Mouse (Mus musculus) erythroblast, embryonic 14.5 days (primary cell): Measurements from ENCODE around the gene Col6a3. TPM values are rescaled to one million over a fixed set of nuclear protein-coding genes. Genes with fewer than 3 reads are reported as not detected.

ENCODE experiments used
- H3K27me3 ChIP-seq: 2 replicates; pipeline ENCODE4 v1.6.1; 2012; ENCODE audit warnings: inconsistent platforms; ENCODE audit not compliant: control insufficient read depth
- H3K36me3 ChIP-seq: 2 replicates; pipeline ENCODE4 v1.6.1; 2012; ENCODE audit warnings: mild to moderate bottlenecking, inconsistent platforms; ENCODE audit not compliant: control insufficient read depth
- H3K4me1 ChIP-seq: 2 replicates; pipeline ENCODE4 v1.6.1; 2012; ENCODE audit warnings: inconsistent platforms; ENCODE audit not compliant: control insufficient read depth
- H3K4me3 ChIP-seq: replicated peaks from 2 replicates; pipeline ENCODE3; 2012; ENCODE audit warnings: moderate library complexity, mild to moderate bottlenecking, inconsistent platforms
- H3K9me3 ChIP-seq: 2 replicates; pipeline ENCODE4 v1.6.1; 2012; ENCODE audit warnings: low read length, inconsistent platforms, mixed read lengths; ENCODE audit not compliant: control insufficient read depth
- GATA1 ChIP-seq: IDR thresholded peaks from 2 replicates; pipeline ENCODE4 v1.6.1; 2012; ENCODE audit warnings: low read length, inconsistent platforms, mixed read lengths
- TAL1 ChIP-seq: IDR thresholded peaks from 3 replicates; pipeline ENCODE4 v1.6.1; 2012; ENCODE audit warnings: low read length, inconsistent platforms, mixed read lengths
- polyA plus RNA-seq: library from polyadenylated mRNA; stranded (reverse); fragments of >175 nt; gene quantifications from 2 replicates; pipeline ENCODE4 v1.2.3, GENCODE M21; 2012

Gene Col6a3
- polyA plus RNA-seq, result 0.01 and 0.08 TPM in 2 replicates

DNA sequence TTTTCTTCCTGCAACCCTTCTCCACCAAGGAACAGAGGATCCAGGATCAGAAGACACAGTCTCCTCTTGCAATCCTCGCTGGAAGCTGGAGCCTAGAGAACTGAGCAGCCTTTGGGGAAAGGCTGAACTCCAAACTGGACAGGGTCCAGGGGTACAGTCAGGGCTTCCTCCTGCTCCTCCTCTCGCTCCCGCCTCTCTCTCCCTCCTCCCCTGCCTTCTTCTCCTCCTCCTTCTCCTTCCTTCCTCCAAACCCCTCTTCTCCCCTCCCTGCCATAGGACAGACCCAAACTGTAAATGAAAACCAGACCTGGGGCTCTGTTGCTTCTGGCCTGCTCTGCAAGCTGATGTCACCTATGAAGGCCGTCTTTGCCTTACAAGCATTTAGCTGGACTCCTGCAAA lies at the start of gene Col6a3:
Gene Col6a3 (minus strand): TSS at position 136 of the 400 bp plus-strand sequence.
- no peaks in the 10 kb centered on the region for H3K9me3 ChIP-seq
- no peaks in the 10 kb centered on the region for H3K27me3 ChIP-seq
- H3K36me3 ChIP-seq, result no peaks in the 10 kb centered on the region
- no peaks in the 10 kb centered on the region for H3K4me1 ChIP-seq
- H3K4me3 ChIP-seq, result no peak within 1 kb of the TSS
- no peak for TF ChIP-seq GATA1
- TF ChIP-seq TAL1, result no peak

- Histone ChIP-seq H3K36me3 (no peaks in the 10 kb centered on the region), H3K27me3 (no peaks in the 10 kb centered on the region), H3K9me3 (no peaks in the 10 kb centered on the region), H3K4me1 (no peaks in the 10 kb centered on the region), H3K4me3 (no peak overlapping the region)
- TF ChIP-seq TAL1 (no peak), GATA1 (no peak)
These were observed 42.1 kb upstream of the Col6a3 start for GRCm38 (mm10) chr1:90885771-90886460.

GRCm38 (mm10) chr1:90876486-90877270 lies 32.9 kb upstream of the Col6a3 start:
- Histone ChIP-seq H3K4me3 (no peak overlapping the region), H3K27me3 (no peaks in the 10 kb centered on the region), H3K9me3 (peaks cover 11% of the 10 kb centered on the region), H3K4me1 (no peaks in the 10 kb centered on the region), H3K36me3 (no peaks in the 10 kb centered on the region)
- TF ChIP-seq TAL1 (no peak), GATA1 (no peak)

DNA sequence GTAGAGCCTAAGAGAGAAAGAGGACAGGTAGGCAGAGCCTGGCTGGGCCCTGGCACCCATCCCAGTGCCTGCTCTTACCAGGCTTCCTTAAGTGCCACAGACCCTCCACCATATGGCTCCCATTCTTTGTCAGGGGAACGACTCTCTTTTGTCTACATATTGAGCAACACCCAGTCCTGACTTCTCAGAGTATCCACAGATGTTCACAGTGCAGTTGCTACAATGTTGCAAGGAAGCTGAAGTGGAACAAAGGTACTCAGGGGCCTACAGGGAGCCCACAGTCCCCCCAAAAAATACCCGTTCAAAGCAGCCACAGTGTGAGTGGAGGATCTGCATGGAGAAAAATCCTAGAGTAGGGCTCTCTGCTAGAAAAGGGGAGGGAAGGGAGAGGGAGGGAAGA lies 32.2 kb upstream of the Col6a3 start:
- peaks cover 14% of the 10 kb centered on the region for H3K9me3 ChIP-seq
- TF ChIP-seq TAL1 (no peak), GATA1 (no peak)

DNA sequence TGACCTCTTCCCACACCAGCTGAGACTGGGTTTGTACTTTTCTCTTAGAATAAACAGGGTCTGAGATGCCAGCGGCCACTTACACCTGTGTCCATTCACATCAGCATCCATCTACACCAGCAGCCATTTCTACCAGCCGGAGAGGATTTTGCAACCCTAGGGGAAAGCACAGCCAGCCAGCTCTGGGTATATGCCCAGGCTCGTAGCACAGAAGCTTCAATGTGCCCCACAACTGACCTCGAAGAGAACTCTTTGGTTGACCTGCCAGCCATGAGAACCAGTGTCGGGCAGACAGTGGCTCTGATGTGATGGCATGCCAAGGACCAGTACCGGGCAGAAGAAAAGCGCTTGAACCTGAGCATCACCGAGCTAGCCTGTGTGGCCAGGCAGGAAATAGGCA lies 31.6 kb upstream of the Col6a3 start:
- no peak for TF ChIP-seq TAL1
- TF ChIP-seq GATA1, result no peak
- no peaks in the 10 kb centered on the region for H3K36me3 ChIP-seq
- peaks cover 14% of the 10 kb centered on the region for H3K9me3 ChIP-seq

More for the DNA sequence above, 32.2 kb upstream of the Col6a3 start:
- Histone ChIP-seq H3K27me3 (no peaks in the 10 kb centered on the region), H3K4me1 (no peaks in the 10 kb centered on the region), H3K4me3 (no peak overlapping the region), H3K36me3 (no peaks in the 10 kb centered on the region)

DNA sequence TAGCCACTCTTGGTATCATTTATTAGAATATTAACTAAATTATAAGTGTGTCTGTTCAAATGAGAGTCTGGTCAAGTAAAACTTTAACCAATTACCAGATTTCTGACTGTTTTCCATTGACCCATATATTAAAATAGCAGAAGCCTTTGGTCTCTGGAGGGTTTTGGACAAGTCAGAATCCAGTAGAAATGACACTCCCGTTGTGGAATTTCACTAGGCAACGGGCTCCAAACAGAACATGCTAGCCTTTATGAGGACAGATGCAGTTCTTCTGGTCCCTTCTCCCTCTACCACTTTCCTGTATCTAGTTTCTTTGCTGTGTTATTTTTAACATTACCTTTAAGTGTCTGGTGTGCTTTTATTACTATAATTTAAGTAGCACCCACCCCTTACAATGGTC lies 26.8 kb upstream of the Col6a3 start:
- no peaks in the 10 kb centered on the region for H3K27me3 ChIP-seq
- H3K4me3 ChIP-seq, result no peak overlapping the region
- no peaks in the 10 kb centered on the region for H3K4me1 ChIP-seq
- peaks cover 14% of the 10 kb centered on the region for H3K9me3 ChIP-seq
- no peaks in the 10 kb centered on the region for H3K36me3 ChIP-seq
- TF ChIP-seq TAL1 (no peak), GATA1 (no peak)

More for the DNA sequence above, 31.6 kb upstream of the Col6a3 start:
- no peaks in the 10 kb centered on the region for H3K4me1 ChIP-seq
- H3K27me3 ChIP-seq, result no peaks in the 10 kb centered on the region
- no peak overlapping the region for H3K4me3 ChIP-seq

- Histone ChIP-seq H3K4me1 (no peaks in the 10 kb centered on the region), H3K4me3 (no peak overlapping the region), H3K9me3 (peaks cover 3% of the 10 kb centered on the region), H3K36me3 (no peaks in the 10 kb centered on the region), H3K27me3 (no peaks in the 10 kb centered on the region)
- TF ChIP-seq GATA1 (no peak), TAL1 (no peak)
These were observed 23.0 kb upstream of the Col6a3 start for GRCm38 (mm10) chr1:90866734-90867133.

- Histone ChIP-seq H3K27me3 (no peaks in the 10 kb centered on the region), H3K4me1 (no peaks in the 10 kb centered on the region), H3K4me3 (no peak overlapping the region), H3K36me3 (no peaks in the 10 kb centered on the region), H3K9me3 (no peaks in the 10 kb centered on the region)
- TF ChIP-seq GATA1, result no peak
These were observed 12.1 kb upstream of the Col6a3 start for GRCm38 (mm10) chr1:90855880-90856279.

GRCm38 (mm10) chr1:90849836-90850235 lies 6.1 kb upstream of the Col6a3 start:
- no peak for TF ChIP-seq TAL1
- no peak for TF ChIP-seq GATA1
- H3K27me3 ChIP-seq, result no peaks in the 10 kb centered on the region
- no peak overlapping the region for H3K4me3 ChIP-seq
- no peaks in the 10 kb centered on the region for H3K36me3 ChIP-seq
- H3K9me3 ChIP-seq, result no peaks in the 10 kb centered on the region
- no peaks in the 10 kb centered on the region for H3K4me1 ChIP-seq
